Mouse (Mus musculus) midbrain, embryonic 12.5 days (tissue): ENCODE measurements around the gene Kcnab3. TPM values are rescaled to one million over a fixed set of nuclear protein-coding genes. Genes with fewer than 3 reads are reported as not detected.

Experiments
- ATAC-seq: fragments of 200-750 bp; cut with Nextera tagmentation; 2 replicates; pipeline ENCODE4 v1.8.0; 2017; ENCODE audit warnings: low read depth, moderate TSS enrichment, moderate library complexity; ENCODE audit not compliant: low FRiP score
- H3K27ac ChIP-seq: fragments of 300-500 bp; sonication (generic); replicated peaks from 2 replicates; pipeline ENCODE4 v1.5.1; 2016; ENCODE audit warnings: mild to moderate bottlenecking
- H3K27me3 ChIP-seq: fragments of 300-500 bp; sonication (generic); 2 replicates; pipeline ENCODE4 v1.6.1; 2016; ENCODE audit warnings: mild to moderate bottlenecking
- H3K36me3 ChIP-seq: fragments of 300-500 bp; sonication (generic); 2 replicates; pipeline ENCODE4 v1.6.1; 2016
- H3K4me1 ChIP-seq: fragments of 300-500 bp; sonication (generic); 2 replicates; pipeline ENCODE4 v1.6.1; 2016
- H3K4me2 ChIP-seq: fragments of 300-500 bp; sonication (generic); replicated peaks from 2 replicates; pipeline ENCODE4 v1.6.1; 2016; ENCODE audit warnings: mild to moderate bottlenecking, moderate library complexity
- H3K4me3 ChIP-seq: fragments of 300-500 bp; sonication (generic); 2 replicates; pipeline ENCODE4 v1.5.1; 2016; ENCODE audit warnings: mild to moderate bottlenecking
- H3K9ac ChIP-seq: fragments of 300-500 bp; sonication (generic); replicated peaks from 2 replicates; pipeline ENCODE4 v1.6.1; 2016; ENCODE audit warnings: mild to moderate bottlenecking, moderate library complexity
- H3K9me3 ChIP-seq: fragments of 300-500 bp; sonication (generic); 2 replicates; pipeline ENCODE4 v1.6.1; 2016; ENCODE audit warnings: mild to moderate bottlenecking
- WGBS: fragments of 180-500 bp; shearing (Covaris S2); methylation state at CpG from one replicate; pipeline ENCODE4 v1.1.7; 2016; 5-methylcytosine and 5-hydroxymethylcytosine counted together
- polyA plus RNA-seq: library from polyadenylated mRNA; unstranded; fragments of >200 nt; fragmentation: Nextera tagmentation; extraction: Ambion mirVana; gene quantifications from 2 replicates; pipeline ENCODE4 v1.2.1, GENCODE M21; 2016

The Kcnab3 gene
- polyA plus RNA-seq, 1 experiment from 2014 or later: 4.4 TPM

- no peak for ATAC-seq
- WGBS: under 1% methylated on average over 22 of the region's 22 CpGs
Measured at GRCm38 (mm10) chr11:69366855-69367615, 41.0 kb downstream of the Kcnab3 start.

GRCm38 (mm10) chr11:69367616-69368355 is 41.7 kb downstream of the Kcnab3 start:
- no peaks in the 10 kb centered on the region for H3K27me3 ChIP-seq
- H3K4me3 ChIP-seq: peak overlapping the region; percentile 98
- under 1% methylated on average over 20 of the region's 22 CpGs for WGBS
- H3K36me3 ChIP-seq: peaks cover 26% of the 10 kb centered on the region
- H3K9ac ChIP-seq: peak overlapping the region; percentile 99
- H3K4me1 ChIP-seq: peaks cover 62% of the 10 kb centered on the region
- no peaks in the 10 kb centered on the region for H3K9me3 ChIP-seq
- peak; percentile 16 for ATAC-seq
- H3K4me2 ChIP-seq: peak overlapping the region; percentile 87
- H3K27ac ChIP-seq: peak overlapping the region; percentile 100

More at GRCm38 (mm10) chr11:69366855-69367615, 41.0 kb downstream of the Kcnab3 start:
- H3K27me3 ChIP-seq: no peaks in the 10 kb centered on the region
- H3K9me3 ChIP-seq: no peaks in the 10 kb centered on the region
- H3K9ac ChIP-seq: peak overlapping the region; percentile 99
- peak overlapping the region; percentile 87 for H3K4me2 ChIP-seq
- H3K4me3 ChIP-seq: peak overlapping the region; percentile 98
- H3K36me3 ChIP-seq: peaks cover 26% of the 10 kb centered on the region
- H3K4me1 ChIP-seq: peaks cover 60% of the 10 kb centered on the region
- H3K27ac ChIP-seq: peak overlapping the region; percentile 100

- Histone ChIP-seq H3K36me3 (peaks cover 24% of the 10 kb centered on the region), H3K4me1 (peaks cover 62% of the 10 kb centered on the region), H3K27ac (peak overlapping the region; percentile 100), H3K9ac (peak overlapping the region; percentile 99), H3K4me2 (peak overlapping the region; percentile 87), H3K4me3 (peak overlapping the region; percentile 98), H3K27me3 (no peaks in the 10 kb centered on the region), H3K9me3 (no peaks in the 10 kb centered on the region)
- WGBS: under 1% methylated on average over 63 of the region's 106 CpGs
- 0 out of 2 replicates have a peak, but pooled peaks have one; percentile 24 for ATAC-seq
Measured at GRCm38 (mm10) chr11:69368356-69369214, 42.5 kb downstream of the Kcnab3 start.

- peak within 1 kb of the TSS; percentile 87 for H3K4me2 ChIP-seq
- peak within 1 kb of the TSS; percentile 100 for H3K27ac ChIP-seq
- ATAC-seq: no peak
- peaks cover 56% of the 10 kb centered on the region for H3K4me1 ChIP-seq
- peak within 1 kb of the TSS; percentile 98 for H3K4me3 ChIP-seq
- H3K9ac ChIP-seq: peak within 1 kb of the TSS; percentile 99
- H3K36me3 ChIP-seq: peaks cover 16% of the 10 kb centered on the region
- H3K27me3 ChIP-seq: no peaks in the 10 kb centered on the region
- WGBS: 4% methylated on average over 13 of the region's 34 CpGs
- no peaks in the 10 kb centered on the region for H3K9me3 ChIP-seq
Measured at GRCm38 (mm10) chr11:69369215-69369989, 43.3 kb downstream of the Kcnab3 start, which contains the start of gene Chd3. TSS of gene Chd3 (minus strand) at chr11:69369406.

DNA sequence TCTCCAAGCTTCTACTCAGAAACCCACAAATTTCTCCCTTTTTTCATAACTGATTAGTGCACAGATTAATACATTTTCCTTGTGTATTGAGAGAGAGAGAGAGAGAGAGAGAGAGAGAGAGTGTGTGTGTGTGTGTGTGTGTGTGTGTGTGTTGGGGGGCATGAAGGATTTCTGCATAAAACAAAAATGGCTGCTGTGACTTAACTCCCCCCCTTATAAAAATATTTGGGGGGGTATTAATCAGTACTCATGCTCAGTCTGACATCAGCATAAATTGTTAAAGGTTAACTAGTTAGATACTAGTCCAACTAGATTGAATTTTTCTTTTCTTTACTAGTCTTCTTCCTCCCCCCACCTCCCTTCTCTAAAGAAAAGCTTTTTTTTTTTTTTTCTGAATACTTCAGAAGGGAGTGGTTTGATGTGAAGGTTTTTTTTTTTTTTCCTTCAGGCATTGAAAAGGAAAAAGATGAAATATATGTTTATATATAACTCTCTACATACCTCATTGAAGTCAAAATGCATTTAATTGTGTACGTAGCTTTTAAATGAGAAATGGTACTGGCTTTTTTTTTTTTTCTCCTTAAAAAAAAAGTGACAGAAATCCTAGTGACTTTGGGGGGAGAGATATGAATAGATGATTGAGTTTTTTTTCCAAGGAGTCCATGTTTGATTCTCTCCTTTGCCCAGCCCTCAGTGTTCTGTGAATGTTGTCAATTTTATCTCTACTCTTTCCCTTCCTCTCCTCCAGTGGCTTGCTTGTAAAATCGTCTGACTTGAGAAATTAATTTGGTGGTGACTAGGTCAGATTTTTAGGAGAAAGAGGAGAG is 44.1 kb downstream of the Kcnab3 start:
- H3K36me3 ChIP-seq: peaks cover 15% of the 10 kb centered on the region
- 24% methylated on average over 2 of the region's 2 CpGs for WGBS
- peak overlapping the region; percentile 100 for H3K27ac ChIP-seq
- H3K27me3 ChIP-seq: no peaks in the 10 kb centered on the region
- H3K9ac ChIP-seq: peak overlapping the region; percentile 99
- no peaks in the 10 kb centered on the region for H3K9me3 ChIP-seq
- H3K4me3 ChIP-seq: peak overlapping the region; percentile 98
- H3K4me2 ChIP-seq: peak overlapping the region; percentile 87
- no peak for ATAC-seq
- peaks cover 48% of the 10 kb centered on the region for H3K4me1 ChIP-seq

GRCm38 (mm10) chr11:69370817-69371215 is 44.8 kb downstream of the Kcnab3 start:
- no peak for ATAC-seq
- Histone ChIP-seq H3K4me3 (peak overlapping the region; percentile 17), H3K4me2 (peak overlapping the region; percentile 39), H3K9me3 (no peaks in the 10 kb centered on the region), H3K4me1 (peaks cover 42% of the 10 kb centered on the region), H3K27ac (peak overlapping the region; percentile 78), H3K27me3 (no peaks in the 10 kb centered on the region), H3K9ac (no peak overlapping the region; the same call in 1 of the 2 replicates), H3K36me3 (peaks cover 15% of the 10 kb centered on the region)
- 14% methylated on average over 9 of the region's 9 CpGs for WGBS

- Histone ChIP-seq H3K4me1 (peaks cover 38% of the 10 kb centered on the region), H3K27ac (peak overlapping the region; percentile 78), H3K27me3 (no peaks in the 10 kb centered on the region), H3K9me3 (no peaks in the 10 kb centered on the region), H3K9ac (peak overlapping the region; percentile 34), H3K4me3 (no peak overlapping the region), H3K4me2 (peak overlapping the region; percentile 39), H3K36me3 (peaks cover 19% of the 10 kb centered on the region)
- no peak for ATAC-seq
- 28% methylated on average over 12 of the region's 12 CpGs for WGBS
Measured at GRCm38 (mm10) chr11:69371601-69372000, 45.5 kb downstream of the Kcnab3 start.

DNA sequence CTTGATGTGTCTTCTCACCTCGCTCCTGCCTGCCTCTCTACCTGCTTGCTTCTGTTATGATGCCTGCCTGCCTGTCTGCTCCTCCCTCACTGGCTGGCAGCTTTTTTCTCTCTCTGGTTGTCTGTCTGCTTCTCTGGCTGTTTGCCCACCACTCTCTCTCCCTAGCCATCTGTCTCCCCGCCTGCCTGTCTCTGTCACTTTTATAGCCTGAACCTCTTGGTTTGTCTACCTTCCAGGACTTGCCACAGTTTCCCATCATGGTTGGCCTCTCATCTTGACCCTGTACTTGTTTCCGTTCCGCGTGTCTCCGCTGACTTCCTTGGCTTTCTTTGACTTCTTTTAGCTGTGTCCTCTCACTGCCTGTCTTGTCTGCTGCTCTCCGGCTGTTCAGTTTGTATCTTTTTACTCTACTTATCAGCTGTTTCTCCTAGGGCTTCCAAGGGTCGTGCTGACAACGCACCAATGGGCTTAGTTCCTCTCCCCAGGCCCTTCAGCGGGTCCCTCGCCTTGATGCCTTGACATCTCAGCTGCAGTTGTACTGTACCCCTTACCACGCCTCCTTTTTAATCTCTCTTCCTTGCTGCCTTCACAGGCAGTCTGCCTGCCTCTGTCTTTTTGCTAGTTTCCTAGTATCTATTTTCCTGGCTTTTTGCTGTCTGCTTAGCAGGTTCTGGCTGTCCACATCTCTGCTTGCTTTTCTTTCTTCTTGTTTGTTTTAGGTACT is 46.2 kb downstream of the Kcnab3 start:
- Histone ChIP-seq H3K27ac (peak overlapping the region; percentile 78), H3K9ac (peak overlapping the region; percentile 34; the same call in 1 of the 2 replicates), H3K36me3 (peaks cover 19% of the 10 kb centered on the region), H3K27me3 (no peaks in the 10 kb centered on the region), H3K4me1 (peaks cover 37% of the 10 kb centered on the region), H3K4me2 (peak overlapping the region; percentile 39), H3K4me3 (0 out of 2 replicates have a peak overlapping the region, but pooled peaks have one; percentile 3), H3K9me3 (no peaks in the 10 kb centered on the region)
- 58% methylated on average over 12 of the region's 12 CpGs for WGBS
- ATAC-seq: no peak

DNA sequence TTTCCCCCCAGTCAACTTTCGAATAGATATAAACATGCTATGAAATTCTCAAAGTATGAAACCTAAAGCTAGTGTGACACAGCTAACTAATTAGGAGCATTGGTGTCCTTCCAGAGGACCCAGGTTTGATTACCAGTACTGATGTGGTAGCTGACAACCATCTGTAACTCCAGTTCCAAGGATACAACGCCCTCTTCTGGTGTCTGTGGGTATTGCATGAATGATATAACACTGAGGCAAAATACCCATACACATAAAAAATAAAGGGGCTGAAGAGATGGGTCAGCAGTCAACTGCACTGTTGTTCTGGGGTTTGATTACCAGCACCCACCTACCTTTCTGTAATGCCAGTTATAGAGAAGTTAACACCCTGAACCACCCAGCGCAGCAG is 46.7 kb downstream of the Kcnab3 start:
- ATAC-seq: no peak
- WGBS: 67% methylated on average over 3 of the region's 3 CpGs
- H3K4me1 ChIP-seq: peaks cover 31% of the 10 kb centered on the region
- H3K27ac ChIP-seq: peak overlapping the region; percentile 78; the same call in 1 of the 2 replicates
- H3K4me3 ChIP-seq: no peak overlapping the region
- H3K4me2 ChIP-seq: no peak overlapping the region
- H3K9ac ChIP-seq: no peak overlapping the region
- no peaks in the 10 kb centered on the region for H3K9me3 ChIP-seq
- H3K27me3 ChIP-seq: no peaks in the 10 kb centered on the region
- peaks cover 19% of the 10 kb centered on the region for H3K36me3 ChIP-seq
